Mouse (Mus musculus) stomach, embryonic 16.5 days (tissue): ENCODE data around the gene Smap2. TPM values are rescaled to one million over a fixed set of nuclear protein-coding genes. Genes with fewer than 3 reads are reported as not detected.

Experiments used
- ATAC-seq: fragments of 200-750 bp; cut with Nextera tagmentation; 2 replicates; pipeline ENCODE4 v1.8.0; 2017; ENCODE audit warnings: moderate number of reproducible peaks, moderate TSS enrichment; ENCODE audit not compliant: insufficient read depth, low FRiP score
- H3K27ac ChIP-seq: fragments of 300-500 bp; sonication (generic); 2 replicates; pipeline ENCODE4 v1.5.1; 2014; ENCODE audit warnings: low read length
- H3K27me3 ChIP-seq: fragments of 300-500 bp; sonication (generic); 2 replicates; pipeline ENCODE4 v1.6.1; 2014; ENCODE audit warnings: low read length, control low read depth, mixed read lengths; ENCODE audit not compliant: control insufficient read depth, insufficient read depth
- H3K36me3 ChIP-seq: fragments of 300-500 bp; sonication (generic); 2 replicates; pipeline ENCODE4 v1.6.1; 2014; ENCODE audit warnings: low read length; ENCODE audit not compliant: control insufficient read depth, insufficient read depth
- H3K4me1 ChIP-seq: fragments of 300-500 bp; sonication (generic); 2 replicates; pipeline ENCODE4 v1.6.1; 2014; ENCODE audit warnings: low read length, control low read depth, mixed read lengths; ENCODE audit not compliant: control insufficient read depth, insufficient read depth
- H3K4me2 ChIP-seq: fragments of 300-500 bp; sonication (generic); 2 replicates; pipeline ENCODE4 v1.6.1; 2014; ENCODE audit warnings: low read depth, low read length, mixed read lengths
- H3K4me3 ChIP-seq: fragments of 300-500 bp; sonication (generic); replicated peaks from 2 replicates; pipeline ENCODE4 v1.5.1; 2014; ENCODE audit warnings: mild to moderate bottlenecking, low read length
- H3K9ac ChIP-seq: fragments of 300-500 bp; sonication (generic); 2 replicates; pipeline ENCODE4 v1.6.1; 2014; ENCODE audit warnings: low read length
- H3K9me3 ChIP-seq: fragments of 300-500 bp; sonication (generic); replicated peaks from 2 replicates; pipeline ENCODE4 v1.6.1; 2016; ENCODE audit warnings: low read length, control low read depth; ENCODE audit not compliant: control insufficient read depth
- WGBS: fragments of 180-500 bp; shearing (Covaris S2); extraction: QIAGEN DNeasy Blood & Tissue Kit; methylation state at CpG from one replicate; pipeline ENCODE4 v1.1.7; 2014; 5-methylcytosine and 5-hydroxymethylcytosine counted together
- polyA plus RNA-seq: library from polyadenylated mRNA; unstranded; fragments of >200 nt; fragmentation: Nextera tagmentation; extraction: Ambion mirVana; gene quantifications from 2 replicates; pipeline ENCODE4 v1.2.1, GENCODE M21; 2015

Gene Smap2
- polyA plus RNA-seq, 1 experiment from 2014 or later: 10.0 TPM

GRCm38 (mm10) chr4:120995911-120996310 is 21.1 kb downstream of the Smap2 start:
- no peak overlapping the region for H3K4me2 ChIP-seq
- H3K9me3 ChIP-seq: no peaks in the 10 kb centered on the region
- no peak overlapping the region for H3K9ac ChIP-seq
- ATAC-seq: no peak
- H3K27me3 ChIP-seq: no peaks in the 10 kb centered on the region
- H3K4me3 ChIP-seq: no peak overlapping the region
- H3K36me3 ChIP-seq: no peaks in the 10 kb centered on the region
- H3K4me1 ChIP-seq: no peaks in the 10 kb centered on the region
- H3K27ac ChIP-seq: no peak overlapping the region
- WGBS: 69% methylated on average over 1 of the region's 1 CpGs

- Histone ChIP-seq H3K4me2 (no peak overlapping the region), H3K9me3 (no peaks in the 10 kb centered on the region), H3K9ac (no peak overlapping the region), H3K27ac (no peak overlapping the region), H3K27me3 (no peaks in the 10 kb centered on the region), H3K4me3 (no peak overlapping the region), H3K36me3 (no peaks in the 10 kb centered on the region), H3K4me1 (no peaks in the 10 kb centered on the region)
- ATAC-seq: no peak
- 83% methylated on average over 1 of the region's 1 CpGs for WGBS
Measured at GRCm38 (mm10) chr4:120993025-120993424, 24.0 kb downstream of the Smap2 start.

GRCm38 (mm10) chr4:120992284-120992683 is 24.8 kb downstream of the Smap2 start:
- Histone ChIP-seq H3K27ac (no peak overlapping the region), H3K4me3 (no peak overlapping the region), H3K9me3 (no peaks in the 10 kb centered on the region), H3K4me2 (no peak overlapping the region), H3K9ac (no peak overlapping the region), H3K27me3 (no peaks in the 10 kb centered on the region), H3K4me1 (no peaks in the 10 kb centered on the region), H3K36me3 (no peaks in the 10 kb centered on the region)
- no peak for ATAC-seq
- WGBS: 69% methylated on average over 2 of the region's 2 CpGs

- no peak for ATAC-seq
- Histone ChIP-seq H3K27ac (no peak overlapping the region), H3K27me3 (no peaks in the 10 kb centered on the region), H3K36me3 (no peaks in the 10 kb centered on the region), H3K4me2 (no peak overlapping the region), H3K4me3 (no peak overlapping the region), H3K9me3 (no peaks in the 10 kb centered on the region), H3K9ac (no peak overlapping the region), H3K4me1 (no peaks in the 10 kb centered on the region)
- WGBS: 74% methylated on average over 4 of the region's 4 CpGs
Measured at GRCm38 (mm10) chr4:120987319-120987718, 29.7 kb downstream of the Smap2 start.

- Histone ChIP-seq H3K4me3 (no peak overlapping the region), H3K9ac (no peak overlapping the region), H3K27me3 (no peaks in the 10 kb centered on the region), H3K4me2 (no peak overlapping the region), H3K36me3 (no peaks in the 10 kb centered on the region), H3K27ac (no peak overlapping the region), H3K4me1 (no peaks in the 10 kb centered on the region), H3K9me3 (no peaks in the 10 kb centered on the region)
- no peak for ATAC-seq
- 10% methylated on average over 6 of the region's 6 CpGs for WGBS
Measured at GRCm38 (mm10) chr4:120986446-120986845, 30.6 kb downstream of the Smap2 start.

- no peak for ATAC-seq
- Histone ChIP-seq H3K9me3 (no peaks in the 10 kb centered on the region), H3K27me3 (no peaks in the 10 kb centered on the region), H3K4me2 (no peak overlapping the region), H3K4me3 (no peak overlapping the region), H3K9ac (no peak overlapping the region), H3K4me1 (no peaks in the 10 kb centered on the region), H3K36me3 (peaks cover 9% of the 10 kb centered on the region), H3K27ac (no peak overlapping the region)
- 91% methylated on average over 3 of the region's 3 CpGs for WGBS
Measured at GRCm38 (mm10) chr4:120978221-120978620, 38.8 kb downstream of the Smap2 start.

- no peak overlapping the region for H3K4me3 ChIP-seq
- no peaks in the 10 kb centered on the region for H3K27me3 ChIP-seq
- ATAC-seq: no peak
- 76% methylated on average over 4 of the region's 4 CpGs for WGBS
- no peaks in the 10 kb centered on the region for H3K9me3 ChIP-seq
- peaks cover 9% of the 10 kb centered on the region for H3K36me3 ChIP-seq
- H3K9ac ChIP-seq: no peak overlapping the region
- H3K4me2 ChIP-seq: no peak overlapping the region
- no peak overlapping the region for H3K27ac ChIP-seq
- no peaks in the 10 kb centered on the region for H3K4me1 ChIP-seq
Measured at GRCm38 (mm10) chr4:120975428-120975734, 41.7 kb downstream of the Smap2 start.

GRCm38 (mm10) chr4:120974711-120975427 is 42.2 kb downstream of the Smap2 start:
- no peak overlapping the region for H3K27ac ChIP-seq
- H3K9me3 ChIP-seq: no peaks in the 10 kb centered on the region
- H3K4me3 ChIP-seq: no peak overlapping the region
- H3K4me2 ChIP-seq: no peak overlapping the region
- H3K36me3 ChIP-seq: peaks cover 9% of the 10 kb centered on the region
- no peak overlapping the region for H3K9ac ChIP-seq
- H3K4me1 ChIP-seq: no peaks in the 10 kb centered on the region
- 80% methylated on average over 11 of the region's 11 CpGs for WGBS
- no peak for ATAC-seq
- H3K27me3 ChIP-seq: no peaks in the 10 kb centered on the region

GRCm38 (mm10) chr4:120971842-120972241 is 45.2 kb downstream of the Smap2 start:
- H3K4me1 ChIP-seq: no peaks in the 10 kb centered on the region
- H3K4me2 ChIP-seq: no peak overlapping the region
- H3K27me3 ChIP-seq: no peaks in the 10 kb centered on the region
- no peak overlapping the region for H3K4me3 ChIP-seq
- no peak for ATAC-seq
- no peaks in the 10 kb centered on the region for H3K9me3 ChIP-seq
- 93% methylated on average over 8 of the region's 8 CpGs for WGBS
- no peak overlapping the region for H3K27ac ChIP-seq
- H3K9ac ChIP-seq: no peak overlapping the region
- H3K36me3 ChIP-seq: peaks cover 7% of the 10 kb centered on the region
